Mouse (Mus musculus): ENCODE results near the gene Strip2.

Strip2 gene

GRCm38 (mm10) chr6:29925594-29926219 is 8.9 kb downstream of the Strip2 start:
- DNase-seq (ENCODE audit: low read depth in 2 of 2, low spot score in 2 of 2) = no peak

- DNase-seq (ENCODE audit: low read depth in 2 of 2, low spot score in 2 of 2) = no peak
Observed at GRCm38 (mm10) chr6:29930087-29930486, 13.3 kb downstream of the Strip2 start.

- DNase-seq (ENCODE audit: low read depth in 2 of 2, low spot score in 2 of 2) = no peak
Observed at GRCm38 (mm10) chr6:29930665-29931064, 13.9 kb downstream of the Strip2 start.

- no peak for DNase-seq (ENCODE audit: low read depth in 2 of 2, low spot score in 2 of 2)
Observed at GRCm38 (mm10) chr6:29931181-29931580, 14.4 kb downstream of the Strip2 start.

GRCm38 (mm10) chr6:29935741-29936140 is 18.9 kb downstream of the Strip2 start:
- DNase-seq (ENCODE audit: low read depth in 2 of 2, low spot score in 2 of 2) = no peak

- no peak for DNase-seq (ENCODE audit: low read depth in 2 of 2, low spot score in 2 of 2)
Observed at GRCm38 (mm10) chr6:29940428-29940827, 23.6 kb downstream of the Strip2 start.

- no peak for DNase-seq (ENCODE audit: low read depth in 2 of 2, low spot score in 2 of 2)
Observed at GRCm38 (mm10) chr6:29941036-29941435, 24.2 kb downstream of the Strip2 start.

GRCm38 (mm10) chr6:29944465-29944864 is 27.7 kb downstream of the Strip2 start:
- no peak for DNase-seq (ENCODE audit: low read depth in 2 of 2, low spot score in 2 of 2)

- no peak for DNase-seq (ENCODE audit: low read depth in 2 of 2, low spot score in 2 of 2)
Observed at GRCm38 (mm10) chr6:29946568-29946967, 29.8 kb downstream of the Strip2 start.

- DNase-seq (ENCODE audit: low read depth in 2 of 2, low spot score in 2 of 2) = no peak
Observed at GRCm38 (mm10) chr6:29947823-29948222, 31.0 kb downstream of the Strip2 start.

- DNase-seq (ENCODE audit: low read depth in 2 of 2, low spot score in 2 of 2) = no peak
Observed at GRCm38 (mm10) chr6:29956749-29957148, 39.9 kb downstream of the Strip2 start.

- no peak for DNase-seq (ENCODE audit: low read depth in 2 of 2, low spot score in 2 of 2)
Observed at GRCm38 (mm10) chr6:29958669-29959068, 41.9 kb downstream of the Strip2 start.

GRCm38 (mm10) chr6:29961081-29961480 is 44.3 kb downstream of the Strip2 start:
- no peak for DNase-seq (ENCODE audit: low read depth in 2 of 2, low spot score in 2 of 2)

- no peak for DNase-seq (ENCODE audit: low read depth in 2 of 2, low spot score in 2 of 2)
Observed at GRCm38 (mm10) chr6:29967917-29968316, 51.1 kb downstream of the Strip2 start.

GRCm38 (mm10) chr6:29973341-29973740 is 56.5 kb downstream of the Strip2 start:
- DNase-seq (ENCODE audit: low read depth in 2 of 2, low spot score in 2 of 2) = no peak

GRCm38 (mm10) chr6:29974836-29975235 is 58.0 kb downstream of the Strip2 start:
- no peak for DNase-seq (ENCODE audit: low read depth in 2 of 2, low spot score in 2 of 2)

GRCm38 (mm10) chr6:29980461-29980860 is 63.6 kb downstream of the Strip2 start:
- DNase-seq (ENCODE audit: low read depth in 2 of 2, low spot score in 2 of 2) = no peak

GRCm38 (mm10) chr6:29981797-29982196 is 65.0 kb downstream of the Strip2 start:
- DNase-seq (ENCODE audit: low read depth in 2 of 2, low spot score in 2 of 2) = no peak

GRCm38 (mm10) chr6:29985058-29985498 is 68.3 kb downstream of the Strip2 start:
- DNase-seq (ENCODE audit: low read depth in 2 of 2, low spot score in 2 of 2) = peak; percentile 91 to 92

GRCm38 (mm10) chr6:29985504-29985903 is 68.7 kb downstream of the Strip2 start:
- DNase-seq (ENCODE audit: low read depth in 2 of 2, low spot score in 2 of 2) = no peak

GRCm38 (mm10) chr6:29985986-29986385 is 69.2 kb downstream of the Strip2 start:
- DNase-seq (ENCODE audit: low read depth in 2 of 2, low spot score in 2 of 2) = no peak

GRCm38 (mm10) chr6:29987246-29987645 is 70.4 kb downstream of the Strip2 start:
- no peak for DNase-seq (ENCODE audit: low read depth in 2 of 2, low spot score in 2 of 2)

- DNase-seq (ENCODE audit: low read depth in 2 of 2, low spot score in 2 of 2) = no peak
Observed at GRCm38 (mm10) chr6:29998140-29998539, 81.3 kb downstream of the Strip2 start.
